Mouse (Mus musculus) heart, postnatal 0 days (tissue): ENCODE results near the gene Pold2. TPM values are rescaled to one million over a fixed set of nuclear protein-coding genes. Genes with fewer than 3 reads are reported as not detected.
A peak's percentile ranks its signal among the peaks of the same experiment; 100 is the strongest.

Experiments used
- ATAC-seq: fragments of 200-750 bp; cut with Nextera tagmentation; 2 replicates; pipeline ENCODE4 v1.8.0; 2017; ENCODE audit warnings: low read depth, moderate number of reproducible peaks, moderate library complexity; ENCODE audit not compliant: insufficient read depth
- DNase-seq: peaks from one replicate; pipeline ENCODE4 v3.0.0-alpha.2; 2016; ENCODE audit warnings: low spot score
- H3K27ac ChIP-seq: fragments of 300-500 bp; sonication (generic); 2 replicates; pipeline ENCODE4 v1.5.1; 2014; ENCODE audit warnings: low read depth, mild to moderate bottlenecking
- H3K27me3 ChIP-seq: fragments of 300-500 bp; sonication (generic); 2 replicates; pipeline ENCODE4 v1.6.1; 2014; ENCODE audit warnings: low read length, mixed read lengths; ENCODE audit not compliant: control insufficient read depth, insufficient read depth
- H3K36me3 ChIP-seq: fragments of 300-500 bp; sonication (generic); replicated peaks from 2 replicates; pipeline ENCODE4 v1.6.1; 2014; ENCODE audit warnings: low read length, mixed read lengths; ENCODE audit not compliant: control insufficient read depth, insufficient read depth
- H3K4me1 ChIP-seq: fragments of 300-500 bp; sonication (generic); 2 replicates; pipeline ENCODE4 v1.6.1; 2014; ENCODE audit warnings: antibody characterized with exemption; ENCODE audit not compliant: control insufficient read depth, insufficient read depth
- H3K4me2 ChIP-seq: fragments of 300-500 bp; sonication (generic); 2 replicates; pipeline ENCODE4 v1.6.1; 2014; ENCODE audit warnings: low read depth, mild to moderate bottlenecking, low read length, moderate library complexity
- H3K4me3 ChIP-seq: fragments of 300-500 bp; sonication (generic); 2 replicates; pipeline ENCODE4 v1.5.1; 2014; ENCODE audit warnings: low read depth, low read length
- H3K9ac ChIP-seq: fragments of 300-500 bp; sonication (generic); replicated peaks from 2 replicates; pipeline ENCODE4 v1.6.1; 2014; ENCODE audit warnings: low read depth, low read length, mixed read lengths
- H3K9me3 ChIP-seq: fragments of 300-500 bp; sonication (generic); replicated peaks from 2 replicates; pipeline ENCODE4 v1.6.1; 2016; ENCODE audit warnings: low read length; ENCODE audit not compliant: control insufficient read depth
- CTCF ChIP-seq: IDR thresholded peaks from 2 replicates; pipeline ENCODE4 v1.5.1; 2016; ENCODE audit warnings: antibody characterized with exemption, control low read depth, low read depth
- EP300 ChIP-seq: IDR thresholded peaks from 2 replicates; pipeline ENCODE4 v1.6.1; 2016; ENCODE audit warnings: antibody characterized with exemption, low read depth
- WGBS: fragments of 180-500 bp; shearing (Covaris S2); extraction: QIAGEN DNeasy Blood & Tissue Kit; methylation state at CpG from one replicate; pipeline ENCODE4 v1.1.7; 2014; 5-methylcytosine and 5-hydroxymethylcytosine counted together
- polyA plus RNA-seq: library from polyadenylated mRNA; unstranded; fragments of >200 nt; fragmentation: Nextera tagmentation; extraction: Ambion mirVana; gene quantifications from 2 replicates; pipeline ENCODE4 v1.2.1, GENCODE M21; 2015
- total RNA-seq: library from RNA; depleted of rRNA; stranded (reverse); fragments of >200 nt; gene quantifications from 2 replicates; pipeline ENCODE4 v1.2.3, GENCODE M21; 2014; ENCODE audit warnings: low replicate concordance; rRNA removed

Pold2 gene
- 23.9 and 58.7 TPM in 2 replicates for total RNA-seq
- 54.6 and 60.0 TPM in 2 replicates for polyA plus RNA-seq

DNA sequence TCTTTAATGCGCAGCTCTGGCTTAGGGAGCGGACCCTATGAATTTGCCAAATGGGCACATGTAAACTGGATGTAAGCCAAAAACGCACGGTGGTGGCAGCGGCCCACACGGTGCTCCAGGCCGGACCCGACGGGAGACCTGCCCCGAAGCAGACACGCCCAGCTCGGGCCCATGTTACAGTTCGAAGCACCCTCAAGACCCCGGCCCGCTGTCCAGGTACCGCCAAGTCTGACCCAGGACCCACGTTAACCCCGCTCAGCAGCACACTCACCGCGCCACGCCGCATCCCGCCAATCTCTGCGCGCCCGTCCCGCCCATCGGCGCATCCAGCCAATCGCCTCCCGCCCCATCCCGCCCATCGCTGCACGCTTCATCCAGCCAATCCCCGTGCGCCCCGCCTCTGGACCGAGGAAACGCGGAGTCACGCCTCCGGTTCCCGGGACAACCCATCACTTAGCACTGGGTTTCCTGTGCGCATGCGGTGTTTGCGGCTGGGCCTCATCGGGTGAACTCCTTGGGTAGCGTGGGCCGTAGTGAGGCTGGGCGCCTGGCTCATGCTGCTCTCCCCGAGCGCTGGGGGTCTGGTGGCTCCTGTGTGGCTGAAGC is at the start of gene Pold2:
Gene Pold2 (minus strand): TSS at position 372 of the 606 bp plus-strand sequence.
- TF ChIP-seq EP300 (no peak), CTCF (no peak)
- Histone ChIP-seq H3K27me3 (no peaks in the 10 kb centered on the region), H3K9ac (peak within 1 kb of the TSS; percentile 57), H3K4me3 (peak within 1 kb of the TSS; percentile 65), H3K36me3 (peaks cover 24% of the 10 kb centered on the region), H3K4me2 (peak within 1 kb of the TSS; percentile 82), H3K9me3 (no peaks in the 10 kb centered on the region), H3K27ac (peak within 1 kb of the TSS; percentile 59), H3K4me1 (peaks cover 9% of the 10 kb centered on the region)
- under 1% methylated on average over 44 of the region's 52 CpGs for WGBS
- ATAC-seq, result peak; percentile 98
- DNase-seq, result peak; percentile 97

GRCm38 (mm10) chr11:5926696-5927220 is 48.7 kb upstream of the Pold2 start:
- no peak overlapping the region for H3K4me3 ChIP-seq
- no peak for TF ChIP-seq EP300
- no peak for TF ChIP-seq CTCF
- ATAC-seq, result no peak
- H3K36me3 ChIP-seq, result no peaks in the 10 kb centered on the region
- no peaks in the 10 kb centered on the region for H3K9me3 ChIP-seq
- no peak for DNase-seq
- 71% methylated on average over 3 of the region's 3 CpGs for WGBS
- no peak overlapping the region for H3K4me2 ChIP-seq
- no peaks in the 10 kb centered on the region for H3K27me3 ChIP-seq
- H3K27ac ChIP-seq, result no peak overlapping the region
- H3K9ac ChIP-seq, result no peak overlapping the region
- no peaks in the 10 kb centered on the region for H3K4me1 ChIP-seq

DNA sequence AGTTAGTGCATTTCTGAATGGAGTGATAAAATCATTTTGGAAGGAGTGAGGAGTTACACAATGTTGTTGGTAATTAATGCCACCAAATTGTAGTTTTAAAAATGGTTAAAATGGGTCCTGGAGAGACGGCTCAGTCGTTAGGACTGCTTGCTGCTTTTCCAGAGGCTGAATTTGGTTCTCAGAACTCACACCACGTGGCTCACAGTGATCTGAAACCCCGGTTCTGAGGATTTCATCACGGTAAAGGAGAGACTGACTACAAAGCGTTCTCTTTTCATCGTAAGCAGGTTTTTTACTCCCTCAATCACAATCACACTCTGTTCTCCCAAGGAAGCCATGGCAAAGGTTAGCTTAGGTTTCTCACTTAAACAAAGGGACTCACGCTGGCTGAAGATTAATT is 46.6 kb upstream of the Pold2 start:
- Histone ChIP-seq H3K27ac (no peak overlapping the region), H3K4me1 (no peaks in the 10 kb centered on the region; the same call in 1 of the 2 replicates), H3K9ac (no peak overlapping the region), H3K4me2 (no peak overlapping the region), H3K27me3 (no peaks in the 10 kb centered on the region), H3K9me3 (no peaks in the 10 kb centered on the region), H3K36me3 (no peaks in the 10 kb centered on the region), H3K4me3 (no peak overlapping the region)
- WGBS, result 61% methylated on average over 8 of the region's 8 CpGs
- TF ChIP-seq EP300, result no peak
- no peak for ATAC-seq
- no peak for DNase-seq

DNA sequence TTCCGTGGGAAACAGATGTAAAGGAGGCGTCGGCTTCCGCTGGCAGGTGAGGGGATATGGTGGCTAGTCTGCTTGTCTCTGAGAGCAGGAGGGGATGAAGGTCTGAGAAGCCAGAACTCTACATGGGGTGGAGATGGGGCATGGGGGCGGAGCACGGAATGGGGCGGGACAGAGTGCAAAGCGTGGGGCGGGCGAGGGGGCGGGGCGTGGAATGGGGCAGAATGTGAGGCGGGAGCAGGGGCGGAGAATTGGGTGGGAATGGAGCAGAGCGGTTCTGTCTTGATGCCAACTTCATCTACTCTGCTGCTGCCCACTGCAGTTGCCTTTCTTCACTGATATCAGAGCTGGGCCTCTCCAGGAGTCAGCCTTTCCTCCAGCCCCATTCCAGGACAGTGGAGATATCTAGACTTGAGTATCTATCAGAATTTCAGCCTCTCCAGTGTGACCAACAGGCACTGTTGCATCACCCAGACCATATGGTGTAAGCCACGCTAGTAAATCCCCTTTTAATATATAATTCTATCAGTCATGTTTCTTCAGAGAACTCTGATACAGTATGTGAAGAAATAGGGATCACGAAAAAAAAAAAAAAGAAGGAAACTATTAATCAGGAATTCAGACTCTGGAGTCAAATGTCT is 42.4 kb upstream of the Pold2 start:
- H3K9ac ChIP-seq, result no peak overlapping the region
- peaks cover 15% of the 10 kb centered on the region for H3K4me1 ChIP-seq
- TF ChIP-seq CTCF (no peak), EP300 (no peak)
- no peak overlapping the region for H3K4me3 ChIP-seq
- no peak for DNase-seq
- no peak overlapping the region for H3K4me2 ChIP-seq
- no peaks in the 10 kb centered on the region for H3K27me3 ChIP-seq
- H3K36me3 ChIP-seq, result no peaks in the 10 kb centered on the region
- H3K9me3 ChIP-seq, result no peaks in the 10 kb centered on the region
- ATAC-seq, result no peak
- no peak overlapping the region for H3K27ac ChIP-seq
- 42% methylated on average over 16 of the region's 17 CpGs for WGBS

DNA sequence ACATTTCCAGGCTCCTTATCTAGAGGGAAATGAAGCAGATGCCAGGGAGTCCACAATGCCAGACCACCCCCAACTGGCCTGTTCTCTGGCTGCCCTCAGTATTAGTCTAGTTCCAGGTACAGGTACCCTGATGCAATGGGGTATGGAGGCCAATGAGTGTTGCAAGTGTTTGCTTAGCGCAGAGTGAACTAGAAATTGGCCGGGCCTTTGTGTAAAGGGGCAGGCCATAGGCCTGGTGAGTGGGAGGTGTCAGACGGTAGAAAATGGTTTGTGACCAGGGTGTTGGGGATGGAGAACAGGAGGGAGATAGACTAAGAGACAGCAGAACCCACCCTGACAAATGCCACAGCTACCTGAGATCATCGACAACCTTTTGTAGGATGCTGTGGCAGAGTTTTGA is 41.5 kb upstream of the Pold2 start:
- Histone ChIP-seq H3K27me3 (no peaks in the 10 kb centered on the region), H3K27ac (no peak overlapping the region), H3K9ac (no peak overlapping the region), H3K4me1 (peaks cover 22% of the 10 kb centered on the region), H3K4me2 (no peak overlapping the region), H3K4me3 (no peak overlapping the region), H3K9me3 (no peaks in the 10 kb centered on the region), H3K36me3 (no peaks in the 10 kb centered on the region)
- ATAC-seq (no peak), DNase-seq (no peak)
- no peak for TF ChIP-seq CTCF
- no peak for TF ChIP-seq EP300
- 89% methylated on average over 4 of the region's 4 CpGs for WGBS
